Mouse (Mus musculus) liver, embryonic 16.5 days (tissue): ENCODE data around the gene Hps3. TPM values are rescaled to one million over a fixed set of nuclear protein-coding genes. Genes with fewer than 3 reads are reported as not detected.
"Not testable (repeated sequence)": the region's sequence is repeated elsewhere in the genome, so short reads cannot be mapped to it uniquely, and the experiment has no call there.

Experiments used
- ATAC-seq: fragments of 200-750 bp; cut with Nextera tagmentation; 2 replicates; pipeline ENCODE4 v1.8.0; 2017; ENCODE audit warnings: low read depth, mild to moderate bottlenecking, moderate number of reproducible peaks, moderate library complexity
- H3K27ac ChIP-seq: fragments of 300-500 bp; sonication (generic); 2 replicates; pipeline ENCODE4 v1.5.1; 2014; ENCODE audit warnings: mild to moderate bottlenecking, low read length
- H3K27me3 ChIP-seq: fragments of 300-500 bp; sonication (generic); 2 replicates; pipeline ENCODE4 v1.6.1; 2014; ENCODE audit warnings: low read depth, low read length, mixed read lengths; ENCODE audit not compliant: control insufficient read depth, insufficient read depth
- H3K36me3 ChIP-seq: fragments of 300-500 bp; sonication (generic); 2 replicates; pipeline ENCODE4 v1.6.1; 2014; ENCODE audit warnings: mild to moderate bottlenecking; ENCODE audit not compliant: control insufficient read depth, insufficient read depth
- H3K4me1 ChIP-seq: fragments of 300-500 bp; sonication (generic); 2 replicates; pipeline ENCODE4 v1.6.1; 2014; ENCODE audit warnings: low read depth, low read length, mixed read lengths; ENCODE audit not compliant: control insufficient read depth
- H3K4me2 ChIP-seq: fragments of 300-500 bp; sonication (generic); 2 replicates; pipeline ENCODE4 v1.6.1; 2014; ENCODE audit warnings: low read depth, low read length, mixed read lengths
- H3K4me3 ChIP-seq: fragments of 300-500 bp; sonication (generic); 2 replicates; pipeline ENCODE4 v1.5.1; 2014; ENCODE audit warnings: low read depth, mild to moderate bottlenecking, low read length
- H3K9ac ChIP-seq: fragments of 300-500 bp; sonication (generic); 2 replicates; pipeline ENCODE4 v1.6.1; 2014; ENCODE audit warnings: low read depth, low read length
- H3K9me3 ChIP-seq: fragments of 300-500 bp; sonication (generic); replicated peaks from 2 replicates; pipeline ENCODE4 v1.6.1; 2016; ENCODE audit warnings: low read length; ENCODE audit not compliant: control insufficient read depth
- WGBS: fragments of 180-500 bp; shearing (Covaris S2); extraction: QIAGEN DNeasy Blood & Tissue Kit; methylation state at CpG from one replicate; pipeline ENCODE4 v1.1.7; 2014; ENCODE audit not compliant: insufficient replicate concordance; 5-methylcytosine and 5-hydroxymethylcytosine counted together
- polyA plus RNA-seq: library from polyadenylated mRNA; unstranded; fragments of >200 nt; fragmentation: Nextera tagmentation; extraction: Ambion mirVana; gene quantifications from 2 replicates; pipeline ENCODE4 v1.2.1, GENCODE M21; 2015

The Hps3 gene
- polyA plus RNA-seq: 5.9 and 6.6 TPM in 2 replicates

- no peaks in the 10 kb centered on the region for H3K27me3 ChIP-seq
- peak within 1 kb of the TSS; percentile 87 for H3K4me2 ChIP-seq
- peaks cover 12% of the 10 kb centered on the region for H3K4me1 ChIP-seq
- H3K36me3 ChIP-seq: no peaks in the 10 kb centered on the region; the same call in 1 of the 2 replicates
- peak; percentile 99 for ATAC-seq
- peak within 1 kb of the TSS; percentile 66 for H3K9ac ChIP-seq
- peak within 1 kb of the TSS; percentile 66 for H3K27ac ChIP-seq
- H3K9me3 ChIP-seq: no peaks in the 10 kb centered on the region
- WGBS: under 1% methylated on average over 47 of the region's 47 CpGs
- H3K4me3 ChIP-seq: peak within 1 kb of the TSS; percentile 69
These were observed at the start of gene Hps3 for GRCm38 (mm10) chr3:20034719-20035404. Gene Hps3, minus strand, starts transcription at chr3:20035315.

DNA sequence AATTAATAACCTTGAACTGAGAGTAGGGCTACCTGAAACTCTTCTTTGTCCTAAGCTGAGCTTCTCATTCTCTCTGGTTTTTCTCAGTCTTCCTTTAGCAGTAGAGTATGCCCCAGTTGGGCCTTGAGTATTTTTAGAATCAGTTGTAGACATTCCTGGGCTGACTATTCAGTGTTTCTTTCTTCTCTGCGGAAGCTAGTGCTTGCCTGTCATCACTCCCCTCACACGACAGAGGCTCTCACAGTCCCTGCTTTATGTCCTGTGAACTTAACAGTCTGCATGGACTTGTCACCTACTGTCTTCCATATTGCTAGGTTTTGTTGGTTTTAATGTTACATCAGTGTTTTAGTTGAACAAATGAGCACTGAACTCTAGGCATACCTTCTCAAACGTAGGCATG, 47.0 kb upstream of the Hps3 start:
- Histone ChIP-seq H3K27ac (no peak overlapping the region), H3K4me2 (no peak overlapping the region), H3K36me3 (no peaks in the 10 kb centered on the region; the same call in 1 of the 2 replicates), H3K4me3 (no peak overlapping the region), H3K4me1 (no peaks in the 10 kb centered on the region), H3K9ac (no peak overlapping the region), H3K9me3 (no peaks in the 10 kb centered on the region), H3K27me3 (no peaks in the 10 kb centered on the region)
- WGBS: 69% methylated on average over 3 of the region's 3 CpGs
- no peak for ATAC-seq

- 66% methylated on average over 11 of the region's 11 CpGs for WGBS
- H3K9me3 ChIP-seq: no peaks in the 10 kb centered on the region
- no peak for ATAC-seq
- no peaks in the 10 kb centered on the region; the same call in 1 of the 2 replicates for H3K36me3 ChIP-seq
- H3K27ac ChIP-seq: no peak overlapping the region
- H3K9ac ChIP-seq: no peak overlapping the region
- no peak overlapping the region for H3K4me2 ChIP-seq
- H3K27me3 ChIP-seq: no peaks in the 10 kb centered on the region
- no peaks in the 10 kb centered on the region for H3K4me1 ChIP-seq
- H3K4me3 ChIP-seq: no peak overlapping the region
These were observed 41.3 kb upstream of the Hps3 start for GRCm38 (mm10) chr3:20076145-20077053.

DNA sequence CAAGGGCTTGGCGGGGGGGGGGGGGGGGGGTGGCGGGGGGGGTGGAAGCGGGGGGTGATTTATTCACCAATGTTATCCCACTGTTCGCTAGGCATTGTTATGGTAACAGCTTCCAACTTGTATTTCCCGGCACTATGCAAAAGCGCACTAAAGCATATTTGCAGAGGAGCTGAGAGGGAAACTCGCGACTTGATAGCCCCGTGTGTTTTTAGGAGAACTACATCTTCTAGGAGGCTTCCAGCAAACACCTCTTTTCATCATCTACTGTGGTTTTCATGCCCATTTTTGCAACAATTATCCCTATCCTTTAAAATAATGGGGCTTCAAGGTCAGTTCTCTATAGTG, 23.1 kb upstream of the Hps3 start:
- ATAC-seq: no peak
- H3K9me3 ChIP-seq: no peaks in the 10 kb centered on the region
- H3K9ac ChIP-seq: peak overlapping the region; percentile 70
- H3K27me3 ChIP-seq: no peaks in the 10 kb centered on the region
- WGBS: 0% methylated on average over 7 of the region's 9 CpGs
- H3K4me2 ChIP-seq: peak overlapping the region; percentile 75
- H3K36me3 ChIP-seq: no peaks in the 10 kb centered on the region
- peak overlapping the region; percentile 89 for H3K4me3 ChIP-seq
- H3K27ac ChIP-seq: no peak overlapping the region
- peaks cover 6% of the 10 kb centered on the region for H3K4me1 ChIP-seq

DNA sequence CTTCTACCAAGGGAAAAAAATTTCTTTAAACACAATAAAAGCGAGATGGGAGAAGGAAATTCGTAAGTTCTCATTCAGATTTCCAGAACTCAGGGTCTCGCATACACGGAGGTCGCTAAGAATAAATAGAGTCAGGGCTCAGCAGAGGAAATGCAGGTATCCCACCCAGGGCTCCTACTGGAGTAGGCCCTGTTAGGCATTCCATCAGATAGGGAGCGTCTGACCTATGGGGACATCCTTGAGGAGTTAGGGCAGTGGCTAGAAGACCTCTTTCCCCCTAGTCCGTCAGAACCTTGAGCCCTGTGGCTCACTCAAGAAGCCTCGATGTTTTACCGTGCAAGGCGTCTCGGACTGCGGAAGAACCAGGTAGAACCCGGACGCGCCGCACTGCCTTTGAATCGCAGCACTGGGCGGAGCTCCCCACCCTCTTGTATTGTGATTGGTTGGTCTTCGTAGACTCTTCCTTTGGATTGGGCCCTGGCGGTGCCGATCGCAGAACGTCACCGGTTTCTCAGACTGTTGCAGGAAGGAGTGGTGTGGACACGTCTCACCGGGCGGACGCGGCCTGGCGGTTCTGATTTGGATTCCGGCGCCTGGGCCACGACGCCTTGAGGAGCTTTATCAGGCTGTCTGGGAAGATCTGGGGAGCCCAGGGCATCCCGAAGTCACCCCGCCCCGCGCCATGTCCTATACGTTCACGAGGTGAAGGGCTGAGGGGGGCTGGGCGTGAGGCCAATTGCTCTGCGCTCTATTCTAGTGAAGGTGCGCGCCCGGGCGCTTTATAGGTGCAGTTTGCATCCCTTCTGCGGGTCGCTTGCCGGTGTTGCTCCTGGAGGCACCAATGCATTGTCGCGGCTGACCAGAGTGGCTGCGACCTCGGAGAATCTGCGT, 22.4 kb upstream of the Hps3 start, which contains the start of gene Hltf:
Hltf (plus strand) TSS at position 506 of the 891 bp plus-strand sequence.
- H3K36me3 ChIP-seq: no peaks in the 10 kb centered on the region
- H3K4me1 ChIP-seq: peaks cover 6% of the 10 kb centered on the region
- ATAC-seq: peak; percentile 100
- H3K27me3 ChIP-seq: no peaks in the 10 kb centered on the region
- H3K4me3 ChIP-seq: peak within 1 kb of the TSS; percentile 89
- peak within 1 kb of the TSS; percentile 75 for H3K4me2 ChIP-seq
- 0% methylated on average over 49 of the region's 54 CpGs for WGBS
- no peaks in the 10 kb centered on the region for H3K9me3 ChIP-seq
- 0 out of 2 replicates have a peak within 1 kb of the TSS, but pooled peaks have one; percentile 15 for H3K27ac ChIP-seq
- H3K9ac ChIP-seq: peak within 1 kb of the TSS; percentile 70

DNA sequence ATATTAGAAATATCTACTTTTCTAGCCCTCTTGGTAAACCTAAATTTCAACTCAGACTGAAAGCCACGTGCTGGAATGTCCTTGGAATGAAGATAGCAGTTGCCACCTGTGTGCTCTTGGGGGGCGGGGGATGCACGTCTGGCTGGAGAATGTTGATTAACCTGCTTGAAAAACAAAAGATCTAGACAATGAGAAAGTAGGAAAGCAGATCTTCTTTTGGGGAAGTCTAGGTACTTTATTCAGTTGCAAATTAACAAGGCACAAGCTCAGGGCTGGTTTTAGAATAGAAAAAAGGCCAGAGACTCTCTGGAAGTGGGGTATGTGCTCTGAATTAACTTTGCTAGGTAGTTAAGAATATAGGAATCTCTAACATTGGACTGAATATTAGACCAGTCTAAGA, 9.6 kb upstream of the Hps3 start:
- not testable (repeated sequence) for H3K4me3 ChIP-seq, H3K4me1 ChIP-seq, H3K27ac ChIP-seq, H3K36me3 ChIP-seq, H3K9ac ChIP-seq, H3K4me2 ChIP-seq, ATAC-seq, H3K9me3 ChIP-seq, H3K27me3 ChIP-seq
- WGBS: 63% methylated on average over 3 of the region's 3 CpGs

DNA sequence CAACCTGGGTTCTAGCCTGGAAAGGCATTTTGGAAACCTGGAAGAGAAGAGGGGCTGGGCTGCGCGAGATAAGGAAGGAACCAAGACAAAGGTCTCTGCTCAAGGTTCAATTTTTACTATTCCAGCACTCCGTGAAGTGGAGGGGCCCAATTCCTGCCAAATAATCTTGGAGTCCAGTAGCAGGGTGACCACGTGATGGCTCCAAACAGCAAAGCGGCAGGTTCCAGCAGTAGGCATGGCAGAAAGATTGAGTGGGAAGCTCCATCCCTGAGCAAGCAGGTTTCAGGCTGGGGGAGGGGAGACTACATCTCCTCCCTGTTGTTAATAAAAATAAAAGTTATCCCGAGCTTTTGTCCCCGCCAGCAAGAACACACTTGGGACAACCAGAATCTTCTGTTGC, 6.3 kb upstream of the Hps3 start:
- not testable (repeated sequence) for ATAC-seq

GRCm38 (mm10) chr3:20036069-20036468, 954 bp upstream of the Hps3 start:
- Histone ChIP-seq H3K27me3 (no peaks in the 10 kb centered on the region), H3K27ac (no peak overlapping the region), H3K9ac (no peak overlapping the region), H3K4me3 (no peak overlapping the region), H3K9me3 (no peaks in the 10 kb centered on the region), H3K4me1 (peaks cover 12% of the 10 kb centered on the region), H3K36me3 (no peaks in the 10 kb centered on the region), H3K4me2 (no peak overlapping the region)
- no peak for ATAC-seq
- WGBS: 70% methylated on average over 4 of the region's 4 CpGs

More for the DNA sequence above, 6.3 kb upstream of the Hps3 start:
- WGBS: 67% methylated on average over 7 of the region's 7 CpGs
- not testable (repeated sequence) for H3K4me3 ChIP-seq, H3K36me3 ChIP-seq, H3K27ac ChIP-seq, H3K9ac ChIP-seq, H3K9me3 ChIP-seq, H3K27me3 ChIP-seq, H3K4me2 ChIP-seq, H3K4me1 ChIP-seq
